Mouse (Mus musculus) liver, postnatal 0 days (tissue): Measurements from ENCODE around the gene Olfr382. TPM values are rescaled to one million over a fixed set of nuclear protein-coding genes. Genes with fewer than 3 reads are reported as not detected.
"Not testable (repeated sequence)": the region's sequence is repeated elsewhere in the genome, so short reads cannot be mapped to it uniquely, and the experiment has no call there.

Experiments
- ATAC-seq: fragments of 200-750 bp; cut with Nextera tagmentation; 2 replicates; pipeline ENCODE4 v1.8.0; 2017; ENCODE audit warnings: mild to moderate bottlenecking, moderate library complexity
- DNase-seq: peaks from one replicate; pipeline ENCODE4 v3.0.0-alpha.2; 2016
- H3K27ac ChIP-seq: fragments of 300-500 bp; sonication (generic); 2 replicates; pipeline ENCODE4 v1.5.1; 2014; ENCODE audit warnings: antibody characterized with exemption, moderate library complexity, mild to moderate bottlenecking, low read depth
- H3K27me3 ChIP-seq: fragments of 300-500 bp; sonication (generic); 2 replicates; pipeline ENCODE4 v1.6.1; 2014; ENCODE audit warnings: low read length, control low read depth, mixed read lengths; ENCODE audit not compliant: insufficient read depth
- H3K36me3 ChIP-seq: fragments of 300-500 bp; sonication (generic); replicated peaks from 2 replicates; pipeline ENCODE4 v1.6.1; 2014; ENCODE audit warnings: mild to moderate bottlenecking, control low read depth, low read length, moderate library complexity, mixed read lengths; ENCODE audit not compliant: insufficient read depth
- H3K4me1 ChIP-seq: fragments of 300-500 bp; sonication (generic); 2 replicates; pipeline ENCODE4 v1.6.1; 2014; ENCODE audit warnings: antibody characterized with exemption, mild to moderate bottlenecking, control low read depth; ENCODE audit not compliant: insufficient read depth
- H3K4me2 ChIP-seq: fragments of 300-500 bp; sonication (generic); 2 replicates; pipeline ENCODE4 v1.6.1; 2014; ENCODE audit warnings: low read depth, mild to moderate bottlenecking, low read length, moderate library complexity, mixed read lengths
- H3K4me3 ChIP-seq: fragments of 300-500 bp; sonication (generic); 2 replicates; pipeline ENCODE4 v1.5.1; 2014; ENCODE audit warnings: low read depth, low read length
- H3K9ac ChIP-seq: fragments of 300-500 bp; sonication (generic); replicated peaks from 2 replicates; pipeline ENCODE4 v1.6.1; 2014; ENCODE audit warnings: mild to moderate bottlenecking, moderate library complexity
- H3K9me3 ChIP-seq: fragments of 300-500 bp; sonication (generic); 2 replicates; pipeline ENCODE4 v1.6.1; 2016; ENCODE audit warnings: mild to moderate bottlenecking, control low read depth, low read length, mixed read lengths
- CTCF ChIP-seq: sonication (generic); IDR thresholded peaks from 2 replicates; pipeline ENCODE4 v1.5.1; 2016; ENCODE audit warnings: antibody characterized with exemption, low read depth
- EP300 ChIP-seq: IDR thresholded peaks from 2 replicates; pipeline ENCODE4 v1.6.1; 2016; ENCODE audit warnings: antibody characterized with exemption, low read depth, mild to moderate bottlenecking
- WGBS: fragments of 180-500 bp; shearing (Covaris S2); extraction: QIAGEN DNeasy Blood & Tissue Kit; methylation state at CpG from one replicate; pipeline ENCODE4 v1.1.7; 2014; ENCODE audit not compliant: insufficient replicate concordance; 5-methylcytosine and 5-hydroxymethylcytosine counted together
- polyA plus RNA-seq: library from polyadenylated mRNA; unstranded; fragments of >200 nt; fragmentation: Nextera tagmentation; extraction: Ambion mirVana; gene quantifications from 2 replicates; pipeline ENCODE4 v1.2.1, GENCODE M21; 2015

Olfr382 gene
- not detected in 2 replicates for polyA plus RNA-seq

DNA sequence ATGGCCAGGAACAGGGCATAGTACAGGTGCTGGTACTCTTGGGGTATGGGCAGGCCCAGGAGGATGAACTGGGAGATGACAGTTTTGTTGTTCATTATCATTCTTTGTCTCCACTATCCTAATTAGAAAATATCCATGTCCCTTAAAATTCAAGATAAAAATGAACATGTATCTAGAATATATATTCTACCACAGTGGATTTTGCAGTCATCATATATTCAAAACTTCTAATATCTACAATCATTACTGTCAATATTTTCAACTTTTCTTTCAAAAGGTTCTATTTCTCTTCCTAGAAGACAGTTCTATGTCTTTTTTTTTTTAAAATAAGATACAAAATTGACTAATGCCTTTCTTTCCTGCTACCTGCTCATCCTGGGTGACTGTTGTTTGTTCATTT is at the start of gene Olfr382:
Olfr382 (minus strand) TSS at position 101 of the 400 bp plus-strand sequence.
- Histone ChIP-seq H3K4me3 (no peak within 1 kb of the TSS), H3K9me3 (no peaks in the 10 kb centered on the region), H3K9ac (no peak within 1 kb of the TSS), H3K36me3 (no peaks in the 10 kb centered on the region), H3K4me1 (no peaks in the 10 kb centered on the region), H3K27ac (no peak within 1 kb of the TSS), H3K4me2 (no peak within 1 kb of the TSS), H3K27me3 (no peaks in the 10 kb centered on the region)
- no peak for DNase-seq
- no peak for ATAC-seq
- TF ChIP-seq CTCF, result no peak
- no peak for TF ChIP-seq EP300

DNA sequence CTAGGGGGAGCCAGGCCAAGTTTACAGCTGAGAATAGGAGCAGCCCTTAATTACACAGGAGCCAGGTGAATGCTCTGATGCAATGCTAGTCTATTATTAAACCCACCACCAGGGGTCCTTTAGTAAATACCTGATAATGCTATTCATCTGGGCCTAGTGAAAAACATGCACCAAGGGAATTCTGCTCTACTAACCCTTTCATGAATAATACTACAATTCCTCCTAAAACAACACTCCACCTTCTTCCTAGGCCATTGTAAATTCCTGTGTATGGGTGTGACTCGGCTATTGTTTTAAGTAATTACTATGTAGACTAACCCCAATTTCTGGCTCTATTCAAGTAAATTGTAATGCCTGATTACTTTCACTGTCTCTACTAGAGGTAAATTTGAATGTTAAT is 12.0 kb upstream of the Olfr382 start:
- ATAC-seq, H3K4me2 ChIP-seq, H3K9me3 ChIP-seq, H3K4me3 ChIP-seq, H3K27ac ChIP-seq, H3K4me1 ChIP-seq, H3K27me3 ChIP-seq, DNase-seq, H3K9ac ChIP-seq, H3K36me3 ChIP-seq: not testable (repeated sequence)
- WGBS, result 80% methylated on average over 1 of the region's 1 CpGs

DNA sequence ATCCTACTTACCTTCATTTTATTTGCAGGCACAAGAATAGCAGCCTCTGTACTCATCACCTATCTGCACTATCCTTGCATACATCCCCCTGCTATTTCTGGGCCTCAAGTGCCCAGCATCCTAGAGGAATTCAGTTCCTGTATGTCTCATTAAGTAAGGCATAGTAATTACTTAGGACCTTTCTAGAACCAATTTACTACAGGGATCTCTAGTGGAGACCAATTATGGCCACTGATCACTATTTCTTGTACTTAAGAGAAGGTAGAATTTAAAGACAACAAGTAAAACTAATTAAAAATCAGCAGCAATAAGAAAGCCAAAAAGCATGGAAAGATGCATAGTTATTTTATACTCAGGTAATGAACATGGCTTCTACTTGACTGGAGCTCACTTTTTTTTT is 25.5 kb downstream of the Olfr382 start, which contains the start of gene Olfr381:
Olfr381 (minus strand) TSS at position 101 of the 400 bp plus-strand sequence.
- Histone ChIP-seq H3K9ac (no peak within 1 kb of the TSS), H3K4me3 (no peak within 1 kb of the TSS), H3K4me2 (no peak within 1 kb of the TSS), H3K36me3 (no peaks in the 10 kb centered on the region), H3K9me3 (no peaks in the 10 kb centered on the region), H3K4me1 (no peaks in the 10 kb centered on the region), H3K27ac (no peak within 1 kb of the TSS), H3K27me3 (no peaks in the 10 kb centered on the region)
- DNase-seq (no peak), ATAC-seq (no peak)
- no peak for TF ChIP-seq EP300
- no peak for TF ChIP-seq CTCF

Other genes starting within 250 kb of the Olfr382 start
- 0.02 and 0.05 TPM in 2 replicates for gene Trpv3, start 249.8 kb downstream of the Olfr382 start, polyA plus RNA-seq
- 9.1 and 10.2 TPM in 2 replicates for gene Aspa, start 187.6 kb downstream of the Olfr382 start, polyA plus RNA-seq
- gene Gm49340, start 187.5 kb downstream of the Olfr382 start, polyA plus RNA-seq, result 0.06 TPM in 1 of 2 replicates, not detected in the other
- 3.1 and 3.9 TPM in 2 replicates for gene Spata22, start 187.5 kb downstream of the Olfr382 start, polyA plus RNA-seq
- gene Olfr20, start 166.4 kb downstream of the Olfr382 start, polyA plus RNA-seq, result 0.24 TPM in 1 of 2 replicates, not detected in the other
- not detected in 2 replicates for gene Olfr376, start 146.0 kb downstream of the Olfr382 start, polyA plus RNA-seq
- not detected in 2 replicates for gene Olfr1, start 117.6 kb downstream of the Olfr382 start, polyA plus RNA-seq
- not detected in 2 replicates for gene Olfr378, start 88.7 kb downstream of the Olfr382 start, polyA plus RNA-seq
- not detected in 2 replicates for gene Olfr380, start 59.7 kb downstream of the Olfr382 start, polyA plus RNA-seq
- not detected in 2 replicates for gene Olfr381, start 25.6 kb downstream of the Olfr382 start, polyA plus RNA-seq
- gene Olfr385, start 75.8 kb upstream of the Olfr382 start, polyA plus RNA-seq, result not detected in 2 replicates
- gene Olfr384, start 81.4 kb upstream of the Olfr382 start, polyA plus RNA-seq, result not detected in 2 replicates
- gene Zfp735, start 171.6 kb upstream of the Olfr382 start, polyA plus RNA-seq, result not detected in 2 replicates